8 mouse cellular contexts compared by ENCODE assay signal in the genomic region with DNA sequence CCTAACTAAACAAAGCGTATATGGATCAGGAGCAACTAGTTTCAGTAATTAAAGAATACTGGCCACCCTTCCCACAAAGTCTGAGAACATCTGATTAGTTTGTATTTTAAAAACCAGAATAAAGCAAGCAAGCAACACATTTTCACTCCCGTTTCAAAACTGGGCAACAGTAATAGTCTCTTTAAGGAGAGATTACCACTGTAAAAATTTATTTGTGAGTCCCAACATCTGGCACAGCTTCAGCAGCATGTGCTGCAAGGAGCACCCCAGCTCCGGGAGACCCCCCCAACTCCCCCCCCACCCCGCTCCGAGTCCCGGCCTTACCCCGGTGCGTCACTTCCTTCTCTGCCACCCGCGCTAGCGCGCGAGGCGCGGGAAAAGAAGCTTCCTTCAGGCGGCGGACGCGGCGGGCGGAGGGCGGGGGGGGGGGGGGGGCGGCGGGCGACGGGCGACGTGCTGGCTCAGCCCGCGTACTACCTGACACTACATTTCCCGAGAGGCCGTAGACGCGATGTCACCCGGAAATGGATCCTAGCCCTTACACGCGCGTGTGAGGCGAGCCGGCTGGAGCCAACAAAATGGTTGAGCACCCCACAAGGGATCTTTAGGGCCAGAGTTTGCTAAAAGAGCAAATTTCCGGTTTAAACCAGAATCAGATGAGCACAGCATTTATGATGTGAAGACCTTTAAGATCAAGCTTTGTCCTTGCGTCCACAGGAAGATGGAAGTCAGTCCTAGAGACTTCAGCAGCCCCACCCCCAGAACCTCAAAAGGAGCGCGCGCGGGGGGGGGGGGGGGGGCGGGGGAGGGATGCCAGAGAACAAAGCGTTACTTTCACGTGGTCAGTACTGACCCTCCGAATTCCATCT. TPM values are rescaled to one million over a fixed set of nuclear protein-coding genes. Genes with fewer than 3 reads are reported as not detected.
DNase-seq lines count a peak whose midpoint lies in the region; ATAC-seq and TF ChIP-seq lines count a peak whose summit lies in the region.

No protein-coding gene starts in this region.

- H3K27ac ChIP-seq in hindbrain, embryonic 14.5 days: peak overlapping the region; percentile 92

- H3K9ac ChIP-seq in hindbrain, embryonic 14.5 days: peak overlapping the region; percentile 67

- 1% methylated on average over 32 of the region's 50 CpGs for WGBS in hindbrain, embryonic 14.5 days

- no peaks in the 10 kb centered on the region for H3K9me3 ChIP-seq in hindbrain, embryonic 14.5 days (ENCODE audit: control insufficient read depth, low read length)

- H3K4me2 ChIP-seq in hindbrain, embryonic 14.5 days (replicated peaks): peak overlapping the region; percentile 64

- POLR2A ChIA-PET in Patski (lab: Charles Lee): interaction anchor here (1.3 kb wide), 1 partner anchor 134 kb away, joined by 3 read pairs; no protein-coding TSS in a partner anchor

- in situ Hi-C loops in Patski (cut with MboI; ENCODE audit: low pct_unique_long_range_greater_than_20kb): loop anchor here (25.0 kb wide), 1 partner anchor 1471 kb away; a partner anchor contains a TSS

- TF ChIP-seq CTCF in Patski (IDR thresholded peaks at IDR 0.05): no peak

- H3K4me1 ChIP-seq in hindbrain, embryonic 14.5 days (replicated peaks; ENCODE audit: control insufficient read depth, insufficient read depth, low read length): peaks cover 18% of the 10 kb centered on the region; the same call in 1 of the 2 replicates

- ATAC-seq in Patski: peak; percentile 96
- peak; percentile 96 for ATAC-seq in hindbrain, embryonic 14.5 days (ENCODE audit: low FRiP score)

- DNase-seq in Patski (ENCODE audit: low read depth, low spot score): peak; percentile 71
- DNase-seq in cerebellum, postnatal 14 days: peak; percentile 78 to 87
- DNase-seq in frontal cortex, postnatal 25 days (ENCODE audit: low spot score in 2 of 2): peak; percentile 35 to 78
- DNase-seq in hindbrain, embryonic 14.5 days (ENCODE audit: low spot score): peak; percentile 83
- DNase-seq in layer of hippocampus, postnatal 36 days: peak; percentile 68 to 80
- DNase-seq in lung, postnatal 25 days (ENCODE audit: low spot score): peak; percentile 93
- peak; percentile 85 for DNase-seq in retina, adult 2 months (ENCODE audit: low read depth, low spot score)
- DNase-seq in thymus, postnatal 25 days: peak; percentile 77

- CTCF ChIA-PET in Patski (lab: Charles Lee): no interaction called here

- peak overlapping the region; percentile 42 for H3K4me3 ChIP-seq in hindbrain, embryonic 14.5 days (replicated peaks; ENCODE audit: low read length)

- no peaks in the 10 kb centered on the region for H3K27me3 ChIP-seq in Patski
- no peaks in the 10 kb centered on the region for H3K27me3 ChIP-seq in hindbrain, embryonic 14.5 days (ENCODE audit: control insufficient read depth, insufficient read depth, low read length)

- H3K36me3 ChIP-seq in hindbrain, embryonic 14.5 days (replicated peaks; ENCODE audit: control insufficient read depth, insufficient read depth): 0 out of 2 replicates have a peak, but pooled peaks cover 5% of the 10 kb centered on the region

RNA-seq across cellular contexts. Expression of a gene that starts 13.6 kb away (rescaled TPM):
- polyA plus RNA-seq in Patski (2021): not detected
- polyA plus RNA-seq in hindbrain, embryonic 14.5 days (2014; fragmentation: Nextera tagmentation; extraction: Ambion mirVana): not detected in 2 replicates
- total RNA-seq in layer of hippocampus, postnatal 36 days (2021): not detected

Comparison
In these comparisons a context has a peak if more than half of its experiments do, and no peak if none do; other contexts are left out.
1. Peak in every context shown above with its lines: DNase-seq, ATAC-seq, H3K4me3 ChIP-seq and H3K27ac ChIP-seq.